Mouse (Mus musculus): Measurements from ENCODE around the gene Tmem126b. TPM values are rescaled to one million over a fixed set of nuclear protein-coding genes. Genes with fewer than 3 reads are reported as not detected.
A peak's percentile ranks its signal among the peaks of the same experiment; 100 is the strongest.

The Tmem126b gene
- polyA plus RNA-seq, 1 experiment from 2014 or later: 29.2 TPM

- Histone ChIP-seq H3K4me1 (peaks cover 14% of the 10 kb centered on the region), H3K36me3 (peaks cover 36% of the 10 kb centered on the region), H3K27ac (replicated peaks) (peak overlapping the region; percentile 91), H3K4me3 (peak overlapping the region; percentile 73), H3K9me3 (no peaks in the 10 kb centered on the region), H3K27me3 (replicated peaks) (peaks cover 13% of the 10 kb centered on the region), H3K4me2 (peak overlapping the region; percentile 72), H3K9ac (peak overlapping the region; percentile 87)
- 22% methylated on average over 7 of the region's 7 CpGs for WGBS
- ATAC-seq (ENCODE audit: extremely low read depth, insufficient number of reproducible peaks, low FRiP score, low TSS enrichment): no peak
These were observed 19.5 kb downstream of the Tmem126b start for GRCm38 (mm10) chr7:90456149-90456844.

DNA sequence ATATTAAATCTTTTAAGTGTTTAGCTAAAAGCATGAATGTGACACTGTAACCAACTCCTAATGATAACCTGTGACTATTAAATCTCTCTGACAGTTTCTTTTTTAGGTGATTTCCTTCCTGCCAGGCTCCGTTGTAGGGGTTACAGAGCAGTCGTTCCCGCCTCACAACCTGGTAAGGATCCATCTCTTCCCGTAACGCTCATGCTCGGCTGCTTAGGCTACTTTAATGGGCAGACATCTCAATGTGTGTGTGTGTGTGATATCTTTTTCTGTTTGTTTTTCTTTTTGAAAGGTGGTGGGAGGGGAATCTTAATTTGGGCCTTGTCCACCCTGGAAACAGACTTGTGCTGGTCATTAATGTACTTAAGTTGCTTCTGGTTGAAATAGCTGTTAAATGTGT is 31.6 kb downstream of the Tmem126b start:
- Histone ChIP-seq H3K27me3 (replicated peaks) (no peaks in the 10 kb centered on the region), H3K9ac (peak overlapping the region; percentile 100), H3K36me3 (peaks cover 15% of the 10 kb centered on the region), H3K4me3 (peak overlapping the region; percentile 100), H3K27ac (replicated peaks) (peak overlapping the region; percentile 99), H3K4me2 (peak overlapping the region; percentile 79), H3K4me1 (peaks cover 13% of the 10 kb centered on the region), H3K9me3 (no peaks in the 10 kb centered on the region)
- under 1% methylated on average over 6 of the region's 6 CpGs for WGBS
- no peak for ATAC-seq (ENCODE audit: extremely low read depth, insufficient number of reproducible peaks, low FRiP score, low TSS enrichment)

DNA sequence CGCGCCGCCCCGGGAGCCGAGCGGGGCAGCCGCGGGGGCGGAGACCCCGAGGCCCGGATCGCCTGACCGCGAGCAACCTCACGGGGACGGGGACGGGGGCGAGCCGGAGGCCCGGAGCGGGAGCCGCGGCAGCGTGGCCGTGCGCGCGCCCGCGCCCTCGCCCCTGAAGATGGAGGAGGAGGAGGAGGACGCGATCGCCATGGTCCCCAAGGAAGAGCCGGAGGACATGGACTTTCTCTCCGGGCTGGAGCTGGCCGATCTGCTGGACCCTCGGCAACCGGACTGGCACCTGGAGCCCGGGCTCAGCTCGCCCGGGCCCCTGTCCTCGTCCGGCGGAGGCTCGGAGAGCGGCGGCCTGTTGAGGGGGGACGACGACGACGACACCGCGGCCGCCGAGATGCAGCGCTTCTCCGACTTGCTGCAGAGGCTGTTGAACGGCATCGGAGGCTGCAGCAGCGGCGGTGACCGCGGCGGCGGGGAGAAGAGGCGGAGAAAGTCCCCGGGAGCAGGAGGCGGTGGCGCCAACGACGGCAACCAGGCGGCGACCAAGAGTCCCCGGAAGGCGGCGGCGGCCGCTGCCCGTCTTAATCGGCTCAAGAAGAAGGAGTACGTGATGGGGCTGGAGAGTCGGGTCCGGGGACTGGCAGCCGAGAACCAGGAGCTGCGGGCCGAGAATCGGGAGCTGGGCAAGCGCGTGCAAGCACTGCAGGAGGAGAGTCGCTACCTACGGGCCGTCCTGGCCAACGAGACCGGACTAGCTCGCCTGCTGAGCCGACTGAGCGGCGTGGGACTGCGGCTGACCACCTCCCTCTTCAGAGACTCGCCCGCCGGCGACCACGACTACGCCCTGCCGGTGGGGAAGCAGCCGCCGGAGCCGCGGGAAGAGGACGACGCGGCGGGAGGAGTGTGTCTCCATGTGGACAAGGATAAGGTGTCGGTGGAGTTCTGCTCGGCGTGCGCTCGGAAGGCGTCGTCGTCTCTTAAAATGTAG is 32.4 kb downstream of the Tmem126b start:
- peak overlapping the region; percentile 79 for H3K4me2 ChIP-seq
- no peaks in the 10 kb centered on the region for H3K27me3 ChIP-seq (replicated peaks)
- H3K9ac ChIP-seq: peak overlapping the region; percentile 100
- under 1% methylated on average over 114 of the region's 123 CpGs for WGBS
- H3K27ac ChIP-seq (replicated peaks): peak overlapping the region; percentile 99
- peak; percentile 67 for ATAC-seq (ENCODE audit: extremely low read depth, insufficient number of reproducible peaks, low FRiP score, low TSS enrichment)
- H3K4me3 ChIP-seq: peak overlapping the region; percentile 100
- peaks cover 10% of the 10 kb centered on the region for H3K36me3 ChIP-seq
- H3K4me1 ChIP-seq: peaks cover 13% of the 10 kb centered on the region
- H3K9me3 ChIP-seq: no peaks in the 10 kb centered on the region

DNA sequence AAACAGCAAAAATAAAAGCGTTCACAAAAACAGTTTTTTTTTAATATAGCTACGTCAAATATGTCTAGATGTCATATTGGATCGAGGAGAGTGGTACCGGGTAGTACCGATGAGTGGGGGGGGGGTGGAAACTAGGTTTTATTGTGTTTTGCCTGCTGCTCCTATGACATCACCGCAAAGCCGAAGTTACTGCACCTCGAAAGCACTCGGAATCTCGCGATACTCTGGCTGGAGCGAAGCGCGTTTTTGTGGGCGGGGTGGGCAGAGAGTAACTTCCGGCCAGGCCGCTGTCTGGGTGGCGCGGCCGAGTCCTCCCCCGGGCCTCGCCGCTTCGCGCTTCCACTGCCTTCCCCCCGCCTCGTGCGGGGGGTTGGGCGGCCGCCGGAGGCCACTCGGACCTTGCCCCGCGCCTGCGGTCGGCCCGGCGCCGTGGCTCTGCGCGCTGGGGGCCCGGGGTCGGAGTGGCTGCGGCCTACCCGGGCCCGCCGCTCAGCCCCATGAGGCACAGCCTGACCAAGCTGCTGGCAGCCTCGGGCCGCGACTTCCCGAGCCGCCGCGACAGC is 33.2 kb downstream of the Tmem126b start, which contains the start of gene Crebzf:
Gene Crebzf (plus strand): TSS at position 212 of the 563 bp plus-strand sequence.
- Histone ChIP-seq H3K27ac (replicated peaks) (peak within 1 kb of the TSS; percentile 99), H3K9me3 (no peaks in the 10 kb centered on the region), H3K4me2 (peak within 1 kb of the TSS; percentile 79), H3K4me3 (peak within 1 kb of the TSS; percentile 100), H3K9ac (peak within 1 kb of the TSS; percentile 100), H3K4me1 (peaks cover 12% of the 10 kb centered on the region), H3K36me3 (peaks cover 5% of the 10 kb centered on the region), H3K27me3 (replicated peaks) (no peaks in the 10 kb centered on the region)
- ATAC-seq (ENCODE audit: extremely low read depth, insufficient number of reproducible peaks, low FRiP score, low TSS enrichment): peak; percentile 91
- WGBS: under 1% methylated on average over 54 of the region's 54 CpGs

GRCm38 (mm10) chr7:90442070-90442469 is 33.7 kb downstream of the Tmem126b start:
- Histone ChIP-seq H3K9ac (peak overlapping the region; percentile 100), H3K27me3 (replicated peaks) (no peaks in the 10 kb centered on the region), H3K4me1 (peaks cover 7% of the 10 kb centered on the region), H3K4me3 (peak overlapping the region; percentile 100), H3K36me3 (peaks cover 1% of the 10 kb centered on the region; the same call in 1 of the 2 replicates), H3K9me3 (no peaks in the 10 kb centered on the region), H3K4me2 (peak overlapping the region; percentile 79), H3K27ac (replicated peaks) (peak overlapping the region; percentile 99; the same call in 1 of the 2 replicates)
- ATAC-seq (ENCODE audit: extremely low read depth, insufficient number of reproducible peaks, low FRiP score, low TSS enrichment): no peak
- 10% methylated on average over 4 of the region's 4 CpGs for WGBS

- H3K27me3 ChIP-seq (replicated peaks): no peaks in the 10 kb centered on the region
- H3K36me3 ChIP-seq: no peaks in the 10 kb centered on the region
- H3K4me2 ChIP-seq: no peak overlapping the region
- no peaks in the 10 kb centered on the region for H3K4me1 ChIP-seq
- H3K27ac ChIP-seq (replicated peaks): no peak overlapping the region
- WGBS: 78% methylated on average over 4 of the region's 4 CpGs
- H3K9ac ChIP-seq: no peak overlapping the region
- no peak for ATAC-seq (ENCODE audit: extremely low read depth, insufficient number of reproducible peaks, low FRiP score, low TSS enrichment)
- no peak overlapping the region for H3K4me3 ChIP-seq
- no peaks in the 10 kb centered on the region for H3K9me3 ChIP-seq
These were observed 35.8 kb downstream of the Tmem126b start for GRCm38 (mm10) chr7:90440044-90440443.

- no peak overlapping the region for H3K4me2 ChIP-seq
- no peaks in the 10 kb centered on the region for H3K27me3 ChIP-seq (replicated peaks)
- H3K27ac ChIP-seq (replicated peaks): no peak overlapping the region
- H3K9ac ChIP-seq: no peak overlapping the region
- peaks cover under 1% of the 10 kb centered on the region; the same call in 1 of the 2 replicates for H3K4me1 ChIP-seq
- H3K36me3 ChIP-seq: no peaks in the 10 kb centered on the region
- no peak overlapping the region for H3K4me3 ChIP-seq
- no peak for ATAC-seq (ENCODE audit: extremely low read depth, insufficient number of reproducible peaks, low FRiP score, low TSS enrichment)
- no peaks in the 10 kb centered on the region for H3K9me3 ChIP-seq
These were observed 43.6 kb downstream of the Tmem126b start for GRCm38 (mm10) chr7:90432221-90432620.

DNA sequence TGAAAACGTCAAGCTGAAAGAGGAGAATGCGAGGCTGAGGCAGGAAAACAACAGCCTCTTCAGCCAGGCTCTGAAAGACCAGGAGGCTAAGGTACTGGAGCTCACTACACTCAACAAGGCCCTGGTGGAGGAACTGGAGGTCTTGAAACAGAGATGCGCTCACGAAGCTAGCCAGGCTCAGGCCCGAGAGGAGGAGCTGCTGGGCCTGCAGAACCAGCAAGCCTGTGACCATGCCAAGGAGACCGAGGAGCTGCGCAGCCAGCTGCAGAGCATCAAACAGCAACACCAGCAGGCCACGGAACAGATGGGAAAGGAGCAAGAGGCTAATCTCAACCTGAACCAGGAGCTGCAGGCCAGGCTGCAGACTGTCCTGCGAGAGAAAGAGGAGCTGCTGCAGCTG is 48.8 kb downstream of the Tmem126b start:
- ATAC-seq (ENCODE audit: extremely low read depth, insufficient number of reproducible peaks, low FRiP score, low TSS enrichment): no peak
- peak overlapping the region; percentile 50 for H3K4me3 ChIP-seq
- H3K27ac ChIP-seq (replicated peaks): no peak overlapping the region
- peak overlapping the region; percentile 76 for H3K4me2 ChIP-seq
- H3K9ac ChIP-seq: peak overlapping the region; percentile 74
- H3K9me3 ChIP-seq: no peaks in the 10 kb centered on the region
- no peaks in the 10 kb centered on the region for H3K27me3 ChIP-seq (replicated peaks)
- H3K4me1 ChIP-seq: peaks cover 8% of the 10 kb centered on the region
- H3K36me3 ChIP-seq: no peaks in the 10 kb centered on the region
- WGBS: 42% methylated on average over 9 of the region's 9 CpGs

DNA sequence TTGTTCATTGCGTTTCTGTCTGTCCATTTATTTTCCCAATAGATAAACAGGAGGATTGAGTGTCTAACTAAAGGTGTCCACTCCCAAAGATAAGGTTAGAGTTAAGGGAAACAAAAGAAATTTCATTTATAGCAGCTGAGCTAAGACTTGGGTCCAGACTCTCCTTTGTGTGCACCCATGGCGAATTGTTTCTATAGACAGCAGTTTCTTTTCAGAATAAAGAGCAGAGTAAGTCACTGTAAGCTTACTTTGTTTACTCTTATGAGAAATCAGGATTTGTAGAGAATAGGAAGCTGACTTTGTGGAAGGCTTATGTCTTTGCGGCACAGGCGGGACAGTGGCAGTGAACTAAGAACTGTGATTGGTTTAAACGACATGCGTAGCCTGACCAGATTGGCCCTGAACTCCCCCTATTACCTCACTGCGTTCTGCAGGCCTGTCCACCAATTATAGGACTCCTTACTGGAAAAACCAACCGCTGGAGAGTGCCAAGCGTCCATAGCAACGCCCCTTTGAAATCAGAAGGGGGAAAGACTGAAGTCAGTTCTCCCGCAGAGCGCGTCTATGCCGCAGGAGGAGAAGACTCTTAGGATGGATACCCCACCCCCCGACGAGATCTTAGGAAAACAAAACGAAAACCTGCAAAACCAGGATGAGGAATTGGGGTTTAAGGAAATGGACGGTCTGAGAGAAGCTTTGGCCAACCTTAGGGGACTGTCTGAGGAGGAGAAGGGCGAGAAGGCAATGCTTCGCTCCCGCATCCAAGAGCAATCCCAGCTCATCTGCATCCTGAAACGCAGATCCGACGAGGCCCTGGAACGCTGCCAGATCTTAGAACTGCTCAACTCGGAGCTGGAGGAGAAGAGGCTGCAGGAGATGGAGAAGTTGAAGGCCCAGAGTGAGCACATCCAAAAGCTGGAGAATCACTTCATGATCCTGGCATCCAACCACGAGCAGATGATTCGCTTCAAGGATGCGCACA is 49.5 kb downstream of the Tmem126b start, which contains the start of gene Ccdc89:
Gene Ccdc89 (plus strand): TSS at position 558 of the 982 bp plus-strand sequence.
- peak within 1 kb of the TSS; percentile 75 for H3K9ac ChIP-seq
- no peaks in the 10 kb centered on the region for H3K9me3 ChIP-seq
- peak within 1 kb of the TSS; percentile 76 for H3K4me2 ChIP-seq
- peak; percentile 99 for ATAC-seq (ENCODE audit: extremely low read depth, insufficient number of reproducible peaks, low FRiP score, low TSS enrichment)
- WGBS: 13% methylated on average over 29 of the region's 29 CpGs
- no peak within 1 kb of the TSS for H3K27ac ChIP-seq (replicated peaks)
- H3K27me3 ChIP-seq (replicated peaks): no peaks in the 10 kb centered on the region
- peaks cover 8% of the 10 kb centered on the region for H3K4me1 ChIP-seq
- H3K36me3 ChIP-seq: no peaks in the 10 kb centered on the region
- H3K4me3 ChIP-seq: peak within 1 kb of the TSS; percentile 50

Measured in heart, embryonic 13.5 days (tissue).